Mouse (Mus musculus): Measurements from ENCODE around the gene Prr7.

GRCm38 (mm10) chr13:55510332-55510667, 46.2 kb downstream of the Prr7 start:
- TF ChIP-seq POLR2A (IDR thresholded peaks at IDR 0.05; ENCODE audit: insufficient read depth, low read depth, low read length) (no peak; the same call in 1 of the 2 replicates), EP300 (IDR thresholded peaks at IDR 0.05; ENCODE audit: insufficient read depth, low read depth, low read length) (no peak), CTCF (IDR thresholded peaks at IDR 0.05) (no peak)
